Mouse (Mus musculus): ENCODE results near the gene Tgds. TPM values are rescaled to one million over a fixed set of nuclear protein-coding genes. Genes with fewer than 3 reads are reported as not detected.

Gene Tgds
- 26.6 and 28.0 TPM in 2 replicates for polyA plus RNA-seq (2015; fragmentation: Nextera tagmentation; extraction: Ambion mirVana)

- H3K9me3 ChIP-seq (ENCODE audit: low read length) = no peaks in the 10 kb centered on the region
- peak; percentile 73 for ATAC-seq
- H3K9ac ChIP-seq (replicated peaks; ENCODE audit: low read depth) = peak within 1 kb of the TSS; percentile 69
- peaks cover under 1% of the 10 kb centered on the region; the same call in 1 of the 2 replicates for H3K36me3 ChIP-seq (ENCODE audit: insufficient read depth, low read length)
- H3K4me1 ChIP-seq (ENCODE audit: insufficient read depth, low read depth, low read length) = peaks cover 12% of the 10 kb centered on the region; the same call in 1 of the 2 replicates
- H3K27me3 ChIP-seq (replicated peaks; ENCODE audit: insufficient read depth, low read length) = no peaks in the 10 kb centered on the region
- WGBS = under 1% methylated on average over 28 of the region's 28 CpGs
- H3K4me3 ChIP-seq (ENCODE audit: low read depth, low read length) = peak within 1 kb of the TSS; percentile 78
- TF ChIP-seq EP300 (IDR thresholded peaks at IDR 0.05) = no peak
- no peak for TF ChIP-seq CTCF (IDR thresholded peaks at IDR 0.05)
- H3K4me2 ChIP-seq (replicated peaks; ENCODE audit: low read depth, low read length) = peak within 1 kb of the TSS; percentile 97
- no peak within 1 kb of the TSS; the same call in 1 of the 2 replicates for H3K27ac ChIP-seq (ENCODE audit: low read length)
- DNase-seq (ENCODE audit: low spot score) = peak; percentile 99
Observed at GRCm38 (mm10) chr14:118132642-118132977, at the start of gene Tgds. TSS of gene Tgds (minus strand) at chr14:118132755.

DNA sequence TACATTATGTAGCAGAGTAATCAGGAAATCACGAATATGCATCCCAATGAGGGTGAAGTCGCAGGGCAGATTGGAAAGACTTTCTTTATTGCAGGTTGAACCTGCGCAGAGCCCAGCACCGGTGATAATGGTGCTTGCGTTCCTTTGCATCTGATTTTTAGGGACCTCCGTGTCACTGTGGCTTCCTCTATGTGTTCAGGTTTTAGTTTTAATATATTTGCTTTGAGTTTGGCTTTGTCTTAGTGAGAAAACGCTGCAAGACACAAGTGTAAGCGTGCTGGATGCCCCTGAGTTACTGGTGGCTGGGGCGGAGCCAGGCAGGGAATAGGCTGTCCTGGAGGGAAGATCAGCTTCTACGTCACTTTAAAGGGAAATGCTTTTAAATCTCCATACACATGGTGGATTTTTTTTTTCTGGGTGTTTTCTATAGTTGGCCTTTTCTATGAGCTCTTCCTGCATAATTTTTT lies 48.2 kb upstream of the Tgds start:
- peaks cover 8% of the 10 kb centered on the region; the same call in 1 of the 2 replicates for H3K4me1 ChIP-seq (ENCODE audit: insufficient read depth, low read depth, low read length)
- TF ChIP-seq CTCF (IDR thresholded peaks at IDR 0.05) (no peak), EP300 (IDR thresholded peaks at IDR 0.05) (no peak)
- H3K4me3 ChIP-seq (ENCODE audit: low read depth, low read length) = peak overlapping the region; percentile 49
- DNase-seq (ENCODE audit: low spot score) = peak; percentile 71
- peak; percentile 75 for ATAC-seq
- WGBS = 7% methylated on average over 10 of the region's 10 CpGs
- peak overlapping the region; percentile 84 for H3K27ac ChIP-seq (ENCODE audit: low read length)
- no peaks in the 10 kb centered on the region for H3K9me3 ChIP-seq (ENCODE audit: low read length)
- H3K9ac ChIP-seq (replicated peaks; ENCODE audit: low read depth) = no peak overlapping the region; the same call in 1 of the 2 replicates
- peak overlapping the region; percentile 83 for H3K4me2 ChIP-seq (replicated peaks; ENCODE audit: low read depth, low read length)
- H3K36me3 ChIP-seq (ENCODE audit: insufficient read depth, low read length) = no peaks in the 10 kb centered on the region
- H3K27me3 ChIP-seq (replicated peaks; ENCODE audit: insufficient read depth, low read length) = no peaks in the 10 kb centered on the region

DNA sequence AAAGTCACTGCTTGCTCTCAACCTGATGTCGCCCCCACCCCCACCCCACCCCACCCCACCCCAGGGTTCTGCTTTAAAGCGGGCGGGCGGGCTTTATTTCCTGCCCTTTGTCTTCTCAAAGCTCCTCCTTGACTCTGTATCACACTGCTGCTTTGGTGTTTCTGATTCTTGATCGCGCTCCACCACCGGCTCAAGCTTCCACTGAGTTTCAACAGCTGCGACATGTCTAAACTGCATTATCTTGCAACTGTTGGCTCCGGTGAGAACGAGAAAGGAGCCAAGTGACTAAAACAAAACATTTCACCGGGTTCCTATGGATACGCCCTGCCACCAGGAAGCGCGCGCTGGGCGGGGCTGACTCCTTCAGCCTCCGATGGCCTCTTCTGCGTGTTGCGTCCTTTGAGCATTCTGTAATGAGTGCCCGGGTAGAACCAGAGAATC lies 47.6 kb upstream of the Tgds start:
- H3K9ac ChIP-seq (replicated peaks; ENCODE audit: low read depth) = peak overlapping the region; percentile 23; the same call in 1 of the 2 replicates
- no peaks in the 10 kb centered on the region for H3K36me3 ChIP-seq (ENCODE audit: insufficient read depth, low read length)
- peaks cover 8% of the 10 kb centered on the region; the same call in 1 of the 2 replicates for H3K4me1 ChIP-seq (ENCODE audit: insufficient read depth, low read depth, low read length)
- peak overlapping the region; percentile 84 for H3K27ac ChIP-seq (ENCODE audit: low read length)
- peak overlapping the region; percentile 49 for H3K4me3 ChIP-seq (ENCODE audit: low read depth, low read length)
- WGBS = under 1% methylated on average over 19 of the region's 20 CpGs
- DNase-seq (ENCODE audit: low spot score) (peak; percentile 92), ATAC-seq (peak; percentile 96)
- no peaks in the 10 kb centered on the region for H3K27me3 ChIP-seq (replicated peaks; ENCODE audit: insufficient read depth, low read length)
- peak overlapping the region; percentile 83 for H3K4me2 ChIP-seq (replicated peaks; ENCODE audit: low read depth, low read length)
- no peaks in the 10 kb centered on the region for H3K9me3 ChIP-seq (ENCODE audit: low read length)
- TF ChIP-seq CTCF (IDR thresholded peaks at IDR 0.05) (no peak), EP300 (IDR thresholded peaks at IDR 0.05) (no peak)

- Histone ChIP-seq H3K9ac (replicated peaks; ENCODE audit: low read depth) (no peak overlapping the region), H3K4me2 (replicated peaks; ENCODE audit: low read depth, low read length) (peak overlapping the region; percentile 83), H3K4me3 (ENCODE audit: low read depth, low read length) (peak overlapping the region; percentile 49), H3K4me1 (ENCODE audit: insufficient read depth, low read depth, low read length) (peaks cover 8% of the 10 kb centered on the region; the same call in 1 of the 2 replicates), H3K9me3 (ENCODE audit: low read length) (no peaks in the 10 kb centered on the region), H3K36me3 (ENCODE audit: insufficient read depth, low read length) (no peaks in the 10 kb centered on the region), H3K27me3 (replicated peaks; ENCODE audit: insufficient read depth, low read length) (no peaks in the 10 kb centered on the region), H3K27ac (ENCODE audit: low read length) (peak overlapping the region; percentile 84)
- peak; percentile 71 for DNase-seq (ENCODE audit: low spot score)
- WGBS = 30% methylated on average over 7 of the region's 7 CpGs
- TF ChIP-seq CTCF (IDR thresholded peaks at IDR 0.05) = no peak
- no peak for TF ChIP-seq EP300 (IDR thresholded peaks at IDR 0.05)
- ATAC-seq = peak; percentile 77
Observed at GRCm38 (mm10) chr14:118179701-118180100, 47.1 kb upstream of the Tgds start.

GRCm38 (mm10) chr14:118179251-118179650 lies 46.7 kb upstream of the Tgds start:
- Histone ChIP-seq H3K9ac (replicated peaks; ENCODE audit: low read depth) (no peak overlapping the region), H3K9me3 (ENCODE audit: low read length) (no peaks in the 10 kb centered on the region), H3K27me3 (replicated peaks; ENCODE audit: insufficient read depth, low read length) (no peaks in the 10 kb centered on the region), H3K27ac (ENCODE audit: low read length) (no peak overlapping the region), H3K4me2 (replicated peaks; ENCODE audit: low read depth, low read length) (no peak overlapping the region), H3K36me3 (ENCODE audit: insufficient read depth, low read length) (no peaks in the 10 kb centered on the region), H3K4me3 (ENCODE audit: low read depth, low read length) (no peak overlapping the region), H3K4me1 (ENCODE audit: insufficient read depth, low read depth, low read length) (peaks cover 8% of the 10 kb centered on the region; the same call in 1 of the 2 replicates)
- WGBS = 11% methylated on average over 1 of the region's 1 CpGs
- no peak for DNase-seq (ENCODE audit: low spot score)
- TF ChIP-seq EP300 (IDR thresholded peaks at IDR 0.05) = no peak
- TF ChIP-seq CTCF (IDR thresholded peaks at IDR 0.05) = no peak
- no peak for ATAC-seq

GRCm38 (mm10) chr14:118175694-118176085 lies 43.1 kb upstream of the Tgds start:
- ATAC-seq = no peak
- DNase-seq (ENCODE audit: low spot score) = no peak
- H3K9ac ChIP-seq (replicated peaks; ENCODE audit: low read depth) = no peak overlapping the region
- no peaks in the 10 kb centered on the region for H3K36me3 ChIP-seq (ENCODE audit: insufficient read depth, low read length)
- no peaks in the 10 kb centered on the region for H3K9me3 ChIP-seq (ENCODE audit: low read length)
- no peaks in the 10 kb centered on the region for H3K27me3 ChIP-seq (replicated peaks; ENCODE audit: insufficient read depth, low read length)
- H3K27ac ChIP-seq (ENCODE audit: low read length) = no peak overlapping the region
- H3K4me1 ChIP-seq (ENCODE audit: insufficient read depth, low read depth, low read length) = peaks cover 8% of the 10 kb centered on the region; the same call in 1 of the 2 replicates
- H3K4me2 ChIP-seq (replicated peaks; ENCODE audit: low read depth, low read length) = no peak overlapping the region
- no peak overlapping the region for H3K4me3 ChIP-seq (ENCODE audit: low read depth, low read length)
- WGBS = 86% methylated on average over 12 of the region's 12 CpGs
- TF ChIP-seq EP300 (IDR thresholded peaks at IDR 0.05) (no peak), CTCF (IDR thresholded peaks at IDR 0.05) (no peak)

Measured in lung, postnatal 0 days (tissue).